Mouse (Mus musculus): ENCODE results near the gene Abtb2. TPM values are rescaled to one million over a fixed set of nuclear protein-coding genes. Genes with fewer than 3 reads are reported as not detected.

Abtb2 gene
- polyA plus RNA-seq, 1 experiment from 2014 or later = 12.8 TPM

DNA sequence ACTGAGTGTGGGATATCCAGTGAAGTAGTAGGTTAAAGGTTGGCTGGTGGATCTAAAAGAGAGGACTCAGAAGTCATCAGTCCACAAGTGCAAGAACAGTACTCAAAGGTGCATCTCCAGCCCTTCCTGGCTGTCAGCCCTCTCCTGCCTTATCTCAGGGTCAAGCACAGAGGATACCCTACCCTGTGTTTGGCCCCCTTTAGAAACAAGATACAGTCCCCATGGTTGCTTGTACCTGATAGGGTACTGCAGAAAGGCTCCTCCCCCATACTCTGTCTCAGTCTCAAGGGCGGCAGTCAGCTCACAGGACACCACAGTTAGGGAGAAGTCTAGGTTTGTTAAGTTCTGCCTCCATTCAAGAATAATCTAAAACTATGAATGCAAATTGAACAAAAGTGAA lies 37.8 kb downstream of the Abtb2 start:
- Histone ChIP-seq H3K4me2 (replicated peaks) (no peak overlapping the region), H3K4me3 (replicated peaks) (no peak overlapping the region), H3K9me3 (no peaks in the 10 kb centered on the region), H3K4me1 (replicated peaks) (peaks cover 26% of the 10 kb centered on the region), H3K9ac (replicated peaks) (no peak overlapping the region), H3K27ac (no peak overlapping the region), H3K27me3 (no peaks in the 10 kb centered on the region), H3K36me3 (no peaks in the 10 kb centered on the region)
- ATAC-seq = no peak
- WGBS = 56% methylated on average over 1 of the region's 1 CpGs

DNA sequence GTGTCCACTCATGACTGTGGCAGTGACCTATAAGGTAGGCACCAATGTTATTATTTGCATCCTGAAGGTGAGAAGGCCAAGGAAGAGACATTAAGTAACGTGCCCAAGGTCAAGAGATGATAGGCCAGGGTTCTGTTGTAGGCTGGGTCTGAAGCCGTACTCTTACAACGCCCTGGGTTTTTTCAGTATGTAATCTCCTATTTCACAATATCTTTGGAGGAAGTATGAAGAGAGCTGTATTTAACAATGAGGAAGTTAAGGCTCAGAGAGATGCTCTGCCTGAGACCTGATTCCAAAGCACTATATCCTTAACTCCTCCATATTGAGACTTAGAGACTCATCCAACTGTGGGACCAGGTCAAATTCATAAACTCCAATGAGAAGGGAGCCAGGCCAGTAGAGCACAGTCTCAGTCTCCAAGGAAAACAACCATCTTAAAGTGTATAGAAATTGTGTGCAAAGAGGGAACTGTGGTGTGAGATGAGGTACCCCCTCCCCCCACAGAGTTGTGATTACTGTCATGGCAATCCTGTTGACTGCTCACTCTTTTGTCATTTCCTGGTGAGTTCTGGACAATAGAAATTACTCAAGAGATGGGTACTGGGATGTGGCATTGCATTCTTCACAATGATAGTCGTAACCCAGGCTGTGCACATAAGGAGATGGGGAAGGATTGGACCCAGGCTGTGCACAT lies 39.8 kb downstream of the Abtb2 start:
- Histone ChIP-seq H3K9me3 (no peaks in the 10 kb centered on the region), H3K4me3 (replicated peaks) (no peak overlapping the region), H3K27ac (no peak overlapping the region), H3K27me3 (no peaks in the 10 kb centered on the region), H3K4me1 (replicated peaks) (peaks cover 15% of the 10 kb centered on the region), H3K9ac (replicated peaks) (no peak overlapping the region), H3K4me2 (replicated peaks) (no peak overlapping the region), H3K36me3 (no peaks in the 10 kb centered on the region)
- no peak for ATAC-seq
- 93% methylated on average over 4 of the region's 4 CpGs for whole genome bisulfite sequencing

DNA sequence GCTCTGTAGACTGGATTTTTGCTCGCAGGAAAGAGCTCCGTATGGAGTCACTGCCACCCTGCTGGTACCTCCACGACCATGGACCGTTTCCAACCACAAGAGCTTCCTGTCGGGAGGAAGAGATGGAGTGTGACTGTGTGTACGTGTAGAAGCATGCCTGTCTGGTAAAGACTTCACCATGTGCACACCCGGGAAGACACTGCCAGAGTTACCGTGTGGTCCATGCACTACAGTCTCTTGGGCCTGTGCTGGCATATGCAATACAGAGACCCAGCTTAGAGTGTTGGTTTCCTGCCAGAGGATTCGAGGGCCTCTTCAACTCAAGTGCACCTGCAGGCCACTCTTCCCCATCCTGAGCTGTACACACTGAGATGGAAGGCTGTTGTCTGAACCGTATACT lies 41.8 kb downstream of the Abtb2 start:
- 91% methylated on average over 10 of the region's 10 CpGs for WGBS

DNA sequence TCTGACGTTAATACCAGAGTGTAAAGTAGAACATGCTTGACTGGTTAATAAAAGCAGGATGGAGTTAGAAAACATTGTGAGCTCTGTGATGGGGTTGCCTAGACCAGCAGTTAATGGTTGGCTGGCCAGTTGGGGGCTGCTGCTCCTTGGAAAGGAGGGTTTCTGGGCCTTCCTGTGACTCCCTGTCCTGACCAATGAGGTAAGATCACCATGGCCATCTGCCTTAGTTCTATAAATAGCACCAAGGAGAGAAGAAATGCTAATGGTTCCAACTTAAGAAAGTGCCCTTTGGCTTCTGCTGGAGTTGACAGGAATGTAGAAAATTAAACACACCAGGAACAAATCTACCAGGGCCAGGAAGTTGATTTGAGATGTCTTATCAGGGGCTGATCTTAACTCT lies 42.8 kb downstream of the Abtb2 start:
- Histone ChIP-seq H3K9ac (replicated peaks) (no peak overlapping the region), H3K4me2 (replicated peaks) (no peak overlapping the region), H3K4me3 (replicated peaks) (no peak overlapping the region), H3K27me3 (no peaks in the 10 kb centered on the region), H3K36me3 (no peaks in the 10 kb centered on the region), H3K4me1 (replicated peaks) (peaks cover 7% of the 10 kb centered on the region; the same call in 1 of the 2 replicates), H3K9me3 (no peaks in the 10 kb centered on the region), H3K27ac (no peak overlapping the region)
- 22% methylated on average over 1 of the region's 1 CpGs for WGBS
- no peak for ATAC-seq

More for the DNA sequence above, 41.8 kb downstream of the Abtb2 start:
- Histone ChIP-seq H3K9ac (replicated peaks) (no peak overlapping the region), H3K4me2 (replicated peaks) (no peak overlapping the region), H3K4me3 (replicated peaks) (no peak overlapping the region), H3K36me3 (no peaks in the 10 kb centered on the region), H3K27ac (no peak overlapping the region), H3K4me1 (replicated peaks) (peaks cover 7% of the 10 kb centered on the region; the same call in 1 of the 2 replicates), H3K9me3 (no peaks in the 10 kb centered on the region), H3K27me3 (no peaks in the 10 kb centered on the region)
- 0 out of 2 replicates have a peak, but pooled peaks have one; percentile 37 for ATAC-seq

DNA sequence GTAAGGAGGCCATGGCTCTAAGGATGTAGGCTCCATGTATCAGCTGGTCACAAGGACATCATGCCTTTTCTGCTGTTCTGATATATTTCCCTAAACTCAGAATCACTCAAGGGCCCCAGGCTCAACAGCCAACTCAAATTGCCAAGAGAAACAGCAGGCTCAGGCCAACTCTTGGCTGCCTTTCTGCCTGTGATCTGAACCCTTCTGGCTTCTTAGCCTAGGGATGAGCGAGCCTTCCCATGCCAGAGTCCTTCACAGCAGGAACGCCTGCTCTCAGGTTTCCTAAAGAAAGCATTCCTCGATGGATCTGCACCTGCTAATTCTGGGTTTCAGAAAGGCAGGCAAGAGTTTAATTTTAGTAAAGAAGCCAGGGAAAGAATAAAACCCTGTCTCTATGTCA lies 43.4 kb downstream of the Abtb2 start:
- Histone ChIP-seq H3K4me2 (replicated peaks) (no peak overlapping the region), H3K36me3 (no peaks in the 10 kb centered on the region), H3K4me1 (replicated peaks) (peaks cover 7% of the 10 kb centered on the region; the same call in 1 of the 2 replicates), H3K27ac (no peak overlapping the region), H3K27me3 (no peaks in the 10 kb centered on the region), H3K9me3 (no peaks in the 10 kb centered on the region), H3K9ac (replicated peaks) (no peak overlapping the region), H3K4me3 (replicated peaks) (no peak overlapping the region)
- ATAC-seq = no peak
- WGBS = 57% methylated on average over 3 of the region's 3 CpGs

DNA sequence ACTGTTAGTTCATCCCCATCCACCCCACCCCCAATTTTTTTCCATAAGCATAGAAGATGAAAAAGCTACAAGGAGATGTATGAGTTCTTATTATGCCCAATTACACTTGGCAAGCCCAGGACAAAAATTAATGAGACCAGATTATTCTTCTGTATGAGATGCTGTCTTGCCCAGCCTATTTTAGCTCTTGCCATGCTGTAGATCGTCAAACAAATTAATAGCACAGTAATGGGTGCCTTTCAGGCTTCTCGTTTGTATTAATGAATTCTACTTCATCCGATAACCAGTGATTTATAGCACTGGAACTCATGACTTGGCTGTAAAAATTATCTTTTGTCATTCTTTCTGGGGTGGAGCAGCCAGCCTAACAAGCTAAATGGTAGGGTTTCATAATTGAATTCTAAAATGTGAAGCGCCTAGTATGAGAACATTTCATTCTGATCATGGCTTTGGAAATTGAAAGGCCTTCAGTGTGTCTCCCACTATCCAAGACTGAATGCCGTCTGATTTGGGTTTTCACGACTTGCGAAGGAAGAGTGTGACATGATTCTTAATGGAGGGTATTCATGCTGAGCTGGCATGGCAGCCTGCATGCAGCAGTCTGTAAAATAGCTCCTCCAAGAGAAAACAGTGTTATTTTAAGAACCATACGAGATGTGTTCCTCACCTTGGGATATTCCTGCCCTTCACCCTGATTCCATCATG lies 44.9 kb downstream of the Abtb2 start:
- H3K27ac ChIP-seq = no peak overlapping the region
- no peak for ATAC-seq
- 65% methylated on average over 8 of the region's 8 CpGs for WGBS

DNA sequence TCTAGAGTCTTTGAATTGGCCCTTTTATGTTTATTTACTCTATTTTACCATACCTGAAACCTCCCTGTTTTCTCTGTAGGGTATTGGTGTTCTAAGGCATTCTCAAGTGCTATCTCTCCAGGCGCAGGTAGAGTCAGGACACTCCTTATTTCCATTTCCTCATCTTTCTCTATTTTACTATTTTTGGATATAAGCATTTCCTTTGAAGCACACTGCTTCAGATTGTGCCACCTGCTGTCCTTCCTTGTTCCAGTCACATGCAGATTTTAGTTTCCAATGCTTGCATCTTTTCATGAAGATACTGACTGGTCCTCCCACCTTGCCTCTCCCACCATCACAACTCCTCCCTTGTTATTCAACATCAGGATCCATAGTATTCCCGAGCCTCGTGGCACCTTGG lies 47.8 kb downstream of the Abtb2 start:
- Histone ChIP-seq H3K9me3 (no peaks in the 10 kb centered on the region), H3K4me3 (replicated peaks) (no peak overlapping the region), H3K27ac (no peak overlapping the region), H3K4me2 (replicated peaks) (no peak overlapping the region), H3K9ac (replicated peaks) (no peak overlapping the region), H3K4me1 (replicated peaks) (peaks cover 17% of the 10 kb centered on the region; the same call in 1 of the 2 replicates), H3K36me3 (no peaks in the 10 kb centered on the region), H3K27me3 (no peaks in the 10 kb centered on the region)
- 73% methylated on average over 3 of the region's 3 CpGs for WGBS
- ATAC-seq = no peak

More for the DNA sequence above, 44.9 kb downstream of the Abtb2 start:
- no peaks in the 10 kb centered on the region for H3K36me3 ChIP-seq
- H3K9ac ChIP-seq (replicated peaks) = no peak overlapping the region
- H3K27me3 ChIP-seq = no peaks in the 10 kb centered on the region
- peaks cover 7% of the 10 kb centered on the region; the same call in 1 of the 2 replicates for H3K4me1 ChIP-seq (replicated peaks)
- no peaks in the 10 kb centered on the region for H3K9me3 ChIP-seq
- no peak overlapping the region for H3K4me3 ChIP-seq (replicated peaks)
- H3K4me2 ChIP-seq (replicated peaks) = no peak overlapping the region

DNA sequence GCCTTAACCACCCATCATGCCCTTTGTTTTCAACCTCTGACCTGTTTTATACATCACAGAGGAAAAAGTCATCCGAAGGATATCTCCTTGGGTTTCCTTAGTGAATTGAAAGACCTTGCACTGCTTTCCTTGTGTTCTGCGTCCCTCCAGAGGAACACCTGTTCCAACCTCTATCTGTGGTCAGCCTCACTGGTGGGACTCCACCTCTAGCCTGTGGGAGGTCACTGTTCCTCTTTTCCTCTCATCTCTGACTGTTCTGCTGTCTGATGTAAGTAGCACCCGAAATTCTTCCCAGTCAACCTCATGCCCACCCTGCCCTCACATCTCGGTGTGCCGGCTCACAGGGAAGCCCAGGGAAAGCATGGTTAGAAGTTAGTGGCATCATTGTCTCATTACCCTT lies 48.9 kb downstream of the Abtb2 start:
- Histone ChIP-seq H3K27ac (no peak overlapping the region), H3K9ac (replicated peaks) (no peak overlapping the region), H3K4me3 (replicated peaks) (no peak overlapping the region), H3K36me3 (no peaks in the 10 kb centered on the region), H3K4me1 (replicated peaks) (peaks cover 12% of the 10 kb centered on the region; the same call in 1 of the 2 replicates), H3K27me3 (no peaks in the 10 kb centered on the region), H3K9me3 (no peaks in the 10 kb centered on the region), H3K4me2 (replicated peaks) (no peak overlapping the region)
- no peak for ATAC-seq
- 90% methylated on average over 5 of the region's 5 CpGs for WGBS

DNA sequence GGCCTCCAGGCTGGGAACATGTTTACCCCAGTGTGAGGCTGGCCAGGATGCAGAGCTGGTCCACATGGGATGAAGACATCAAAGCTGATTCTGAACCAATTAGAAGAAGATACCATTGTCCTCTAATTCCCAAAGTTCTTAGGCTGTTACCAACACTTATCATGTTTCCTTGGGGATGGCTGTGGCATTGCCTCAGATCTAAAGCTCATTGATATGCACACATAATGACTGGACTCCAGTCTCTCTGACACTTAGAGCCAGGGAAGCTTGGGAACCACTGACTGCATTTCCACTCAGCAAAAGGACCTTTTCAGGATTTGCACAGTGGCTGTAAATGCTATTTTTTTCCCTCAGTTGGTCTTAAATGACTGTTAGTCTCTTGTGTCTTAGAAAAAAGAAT lies 52.3 kb downstream of the Abtb2 start:
- no peak overlapping the region for H3K4me2 ChIP-seq (replicated peaks)
- H3K9me3 ChIP-seq = no peaks in the 10 kb centered on the region
- no peak for ATAC-seq
- no peak overlapping the region for H3K4me3 ChIP-seq (replicated peaks)
- no peak overlapping the region for H3K27ac ChIP-seq
- H3K27me3 ChIP-seq = no peaks in the 10 kb centered on the region
- peaks cover 25% of the 10 kb centered on the region for H3K4me1 ChIP-seq (replicated peaks)
- no peaks in the 10 kb centered on the region for H3K36me3 ChIP-seq
- H3K9ac ChIP-seq (replicated peaks) = no peak overlapping the region

DNA sequence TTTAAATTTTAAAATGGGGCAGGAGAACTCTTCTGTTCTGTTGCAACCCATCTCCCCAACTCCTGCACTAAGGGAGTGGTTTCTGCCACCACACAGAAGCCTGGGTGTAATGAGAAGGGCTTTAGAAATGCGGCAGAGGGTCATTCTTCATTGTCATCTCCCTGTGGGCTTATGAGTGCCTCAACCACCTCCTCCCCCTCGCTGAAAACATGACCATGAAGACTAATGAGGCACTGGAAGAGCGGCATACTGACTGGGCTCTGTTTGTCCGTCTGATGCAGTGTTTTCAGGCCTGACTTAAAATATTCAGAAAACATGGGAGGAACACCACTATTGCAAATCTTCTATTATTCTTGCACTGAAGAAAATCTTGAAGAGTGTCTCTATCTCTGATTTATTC lies 56.8 kb downstream of the Abtb2 start:
- no peak overlapping the region for H3K4me2 ChIP-seq (replicated peaks)
- no peaks in the 10 kb centered on the region for H3K27me3 ChIP-seq
- no peak overlapping the region for H3K9ac ChIP-seq (replicated peaks)
- H3K36me3 ChIP-seq = no peaks in the 10 kb centered on the region
- peaks cover 54% of the 10 kb centered on the region for H3K4me1 ChIP-seq (replicated peaks)
- no peak overlapping the region for H3K27ac ChIP-seq
- WGBS = 36% methylated on average over 4 of the region's 4 CpGs
- ATAC-seq = no peak
- H3K4me3 ChIP-seq (replicated peaks) = no peak overlapping the region
- no peaks in the 10 kb centered on the region for H3K9me3 ChIP-seq

DNA sequence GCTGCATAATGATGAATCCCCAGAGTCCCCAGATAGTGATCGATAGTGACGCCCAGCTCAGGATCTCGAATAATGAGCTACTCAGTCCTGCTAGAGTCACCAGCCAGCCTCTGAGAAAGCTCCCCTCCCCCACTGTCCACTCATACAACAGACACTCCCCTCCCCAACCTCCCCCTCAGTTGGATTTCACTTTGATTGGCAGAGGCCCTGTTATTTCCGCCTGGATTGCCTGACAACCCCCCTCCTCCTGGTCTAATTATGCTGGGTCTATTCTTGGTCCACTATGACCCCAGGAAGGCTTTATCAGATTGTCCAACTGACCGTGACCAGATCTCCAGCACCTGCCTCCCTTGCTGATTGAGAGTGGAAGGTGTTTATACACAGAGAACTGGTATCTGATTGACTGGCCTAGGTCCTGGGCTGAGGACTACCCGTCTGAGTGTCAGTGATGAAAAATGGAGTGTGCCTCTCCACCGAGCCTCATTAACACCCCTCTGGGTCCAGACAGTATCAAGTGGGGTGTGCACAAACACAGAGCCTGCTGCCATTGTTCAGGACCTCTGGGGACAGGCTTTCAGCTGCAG lies 59.3 kb downstream of the Abtb2 start:
- WGBS = 2% methylated on average over 7 of the region's 7 CpGs
- no peaks in the 10 kb centered on the region for H3K27me3 ChIP-seq
- H3K9me3 ChIP-seq = no peaks in the 10 kb centered on the region
- H3K36me3 ChIP-seq = no peaks in the 10 kb centered on the region
- H3K4me3 ChIP-seq (replicated peaks) = no peak overlapping the region
- peak overlapping the region; percentile 24; the same call in 1 of the 2 replicates for H3K9ac ChIP-seq (replicated peaks)
- peaks cover 54% of the 10 kb centered on the region for H3K4me1 ChIP-seq (replicated peaks)
- ATAC-seq = peak; percentile 93
- peak overlapping the region; percentile 36 for H3K4me2 ChIP-seq (replicated peaks)
- peak overlapping the region; percentile 78 for H3K27ac ChIP-seq

DNA sequence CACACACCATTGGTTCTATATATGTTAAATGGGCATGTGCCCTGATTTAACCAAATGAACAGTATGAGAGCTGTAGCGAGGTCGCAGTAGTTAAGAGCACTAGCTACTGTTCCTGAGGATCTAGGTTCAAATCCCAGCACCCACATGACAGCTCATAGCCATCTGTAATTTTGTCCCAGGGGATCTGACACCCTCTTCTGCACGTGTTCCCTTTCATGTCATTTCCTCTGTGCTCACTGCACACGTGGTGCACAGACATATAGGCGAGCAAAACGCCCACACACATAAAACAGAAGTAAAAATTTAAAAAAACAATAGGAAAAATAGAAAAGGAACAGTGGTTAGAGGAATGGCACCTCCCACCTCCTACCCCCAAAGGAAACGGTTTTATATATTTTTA lies 61.0 kb downstream of the Abtb2 start:
- no peak for ATAC-seq
- H3K4me3 ChIP-seq (replicated peaks) = no peak overlapping the region

More for the DNA sequence above, 61.0 kb downstream of the Abtb2 start:
- Histone ChIP-seq H3K4me1 (replicated peaks) (peaks cover 56% of the 10 kb centered on the region), H3K9me3 (no peaks in the 10 kb centered on the region), H3K9ac (replicated peaks) (no peak overlapping the region), H3K27ac (0 out of 2 replicates have a peak overlapping the region, but pooled peaks have one; percentile 78), H3K27me3 (no peaks in the 10 kb centered on the region), H3K4me2 (replicated peaks) (no peak overlapping the region), H3K36me3 (no peaks in the 10 kb centered on the region)
- WGBS = 85% methylated on average over 7 of the region's 7 CpGs
